Mouse (Mus musculus) forebrain, embryonic 16.5 days (tissue): ENCODE data around the gene Tia1. TPM values are rescaled to one million over a fixed set of nuclear protein-coding genes. Genes with fewer than 3 reads are reported as not detected.
"Not testable (repeated sequence)": the region's sequence is repeated elsewhere in the genome, so short reads cannot be mapped to it uniquely, and the experiment has no call there.

Source experiments
- ATAC-seq: fragments of 200-750 bp; cut with Nextera tagmentation; 2 replicates; pipeline ENCODE4 v1.8.0; 2017; ENCODE audit warnings: mild to moderate bottlenecking, moderate library complexity
- H3K27ac ChIP-seq: fragments of 300-500 bp; sonication (generic); 2 replicates; pipeline ENCODE4 v1.5.1; 2014; ENCODE audit warnings: low read length, control low read depth
- H3K27me3 ChIP-seq: fragments of 300-500 bp; sonication (generic); replicated peaks from 2 replicates; pipeline ENCODE4 v1.6.1; 2014; ENCODE audit warnings: low read length; ENCODE audit not compliant: control insufficient read depth, insufficient read depth
- H3K36me3 ChIP-seq: fragments of 300-500 bp; sonication (generic); 2 replicates; pipeline ENCODE4 v1.6.1; 2014; ENCODE audit not compliant: control insufficient read depth, insufficient read depth
- H3K4me1 ChIP-seq: fragments of 300-500 bp; sonication (generic); replicated peaks from 2 replicates; pipeline ENCODE4 v1.6.1; 2014; ENCODE audit warnings: low read length; ENCODE audit not compliant: control insufficient read depth, insufficient read depth
- H3K4me2 ChIP-seq: fragments of 300-500 bp; sonication (generic); 2 replicates; pipeline ENCODE4 v1.6.1; 2014; ENCODE audit warnings: mild to moderate bottlenecking, low read length, control low read depth
- H3K4me3 ChIP-seq: fragments of 300-500 bp; sonication (generic); replicated peaks from 2 replicates; pipeline ENCODE4 v1.5.1; 2014; ENCODE audit warnings: mild to moderate bottlenecking, low read length, control low read depth
- H3K9ac ChIP-seq: fragments of 300-500 bp; sonication (generic); replicated peaks from 2 replicates; pipeline ENCODE4 v1.6.1; 2014; ENCODE audit warnings: low read depth, low read length, control low read depth
- H3K9me3 ChIP-seq: fragments of 300-500 bp; sonication (generic); 2 replicates; pipeline ENCODE4 v1.6.1; 2016; ENCODE audit warnings: low read length; ENCODE audit not compliant: control insufficient read depth
- WGBS: fragments of 180-500 bp; shearing (Covaris S2); extraction: QIAGEN DNeasy Blood & Tissue Kit; methylation state at CpG from one replicate; pipeline ENCODE4 v1.1.7; 2014; 5-methylcytosine and 5-hydroxymethylcytosine counted together
- polyA plus RNA-seq: library from polyadenylated mRNA; unstranded; fragments of >200 nt; fragmentation: Nextera tagmentation; extraction: Ambion mirVana; gene quantifications from 2 replicates; pipeline ENCODE4 v1.2.1, GENCODE M21; 2015

The Tia1 gene
- polyA plus RNA-seq, 1 experiment from 2014 or later: 414 TPM

DNA sequence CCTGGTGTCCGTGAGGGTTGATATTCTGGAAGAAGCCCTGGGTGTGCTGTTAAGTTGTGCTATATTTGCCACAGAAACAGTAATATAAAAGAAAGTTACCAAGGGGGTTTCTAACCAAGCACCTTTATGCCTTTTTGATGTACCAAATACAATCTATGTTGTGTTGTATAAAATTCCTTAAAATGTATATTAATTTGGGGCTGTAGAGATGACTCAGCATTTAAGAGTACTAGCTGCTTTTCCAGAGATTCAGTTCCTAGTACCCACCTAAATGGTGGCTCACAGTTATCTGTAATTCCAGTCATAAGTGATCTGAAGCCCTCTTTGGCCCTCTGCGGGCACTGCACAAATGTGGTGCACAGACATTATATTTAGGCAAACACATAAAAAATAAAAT, 37.2 kb upstream of the Tia1 start:
- 54% methylated on average over 2 of the region's 2 CpGs for WGBS

DNA sequence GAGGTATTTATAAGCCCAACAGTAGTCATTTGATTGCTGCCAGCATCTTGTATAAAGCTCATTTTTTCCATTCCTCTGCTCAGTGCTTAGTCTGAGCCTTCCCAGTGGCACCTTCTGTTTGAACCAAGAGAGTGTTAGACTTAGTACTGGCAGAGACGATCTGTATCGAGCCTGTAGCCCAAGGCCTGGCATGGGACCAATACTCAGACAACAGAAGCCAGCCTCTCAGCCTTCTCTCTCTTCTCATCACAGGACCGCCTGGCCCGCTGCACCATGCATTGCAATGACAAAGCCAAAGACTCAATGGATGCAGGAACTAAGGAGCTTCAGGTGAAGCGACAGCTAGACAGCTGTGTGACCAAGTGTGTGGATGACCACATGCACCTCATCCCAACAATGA, 35.5 kb upstream of the Tia1 start:
- no peak overlapping the region for H3K27ac ChIP-seq
- peaks cover 34% of the 10 kb centered on the region for H3K4me1 ChIP-seq
- WGBS: 67% methylated on average over 5 of the region's 5 CpGs
- H3K9me3 ChIP-seq: no peaks in the 10 kb centered on the region
- no peak overlapping the region for H3K4me3 ChIP-seq
- no peak overlapping the region for H3K9ac ChIP-seq
- H3K27me3 ChIP-seq: no peaks in the 10 kb centered on the region
- no peak for ATAC-seq
- no peaks in the 10 kb centered on the region for H3K36me3 ChIP-seq
- no peak overlapping the region for H3K4me2 ChIP-seq

More for the DNA sequence above, 37.2 kb upstream of the Tia1 start:
- H3K4me2 ChIP-seq: peak overlapping the region; percentile 89
- H3K9me3 ChIP-seq: no peaks in the 10 kb centered on the region
- peak overlapping the region; percentile 70; the same call in 1 of the 2 replicates for H3K4me3 ChIP-seq
- H3K9ac ChIP-seq: no peak overlapping the region
- no peak overlapping the region for H3K27ac ChIP-seq
- H3K4me1 ChIP-seq: peaks cover 22% of the 10 kb centered on the region
- H3K36me3 ChIP-seq: no peaks in the 10 kb centered on the region
- ATAC-seq: no peak
- H3K27me3 ChIP-seq: no peaks in the 10 kb centered on the region

DNA sequence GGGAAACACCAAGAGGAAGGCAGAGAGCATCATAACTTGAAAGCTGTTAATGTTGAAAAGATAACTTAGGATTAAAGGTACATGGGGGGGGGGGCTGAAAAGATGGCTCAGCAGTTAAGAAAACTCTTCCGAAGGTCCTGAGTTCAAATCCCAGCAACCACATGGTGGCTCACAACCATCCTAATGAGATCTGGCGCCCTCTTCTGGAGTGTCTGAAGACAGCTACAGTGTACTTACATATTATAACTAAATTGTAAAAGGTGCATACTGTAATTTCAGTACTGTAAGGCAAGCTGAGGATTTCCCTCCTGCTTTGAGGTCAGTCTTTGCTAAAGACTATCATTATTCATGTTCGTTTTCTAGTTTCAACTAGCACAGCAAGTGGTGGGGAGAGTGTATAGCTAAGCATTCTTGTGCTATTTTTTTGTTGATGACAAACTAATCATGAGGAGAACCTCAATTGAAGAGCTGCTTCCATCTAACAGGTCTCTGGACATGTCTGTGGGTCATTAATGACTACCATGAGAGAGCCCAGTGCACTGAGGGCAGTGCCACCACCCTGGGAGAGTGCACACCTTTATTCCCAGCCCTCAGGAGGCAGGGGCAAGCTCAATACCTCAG, 33.8 kb upstream of the Tia1 start:
- Histone ChIP-seq H3K9me3 (no peaks in the 10 kb centered on the region), H3K4me3 (no peak overlapping the region), H3K36me3 (no peaks in the 10 kb centered on the region), H3K4me2 (peak overlapping the region; percentile 92), H3K4me1 (peaks cover 31% of the 10 kb centered on the region), H3K9ac (peak overlapping the region; percentile 56), H3K27ac (peak overlapping the region; percentile 98), H3K27me3 (no peaks in the 10 kb centered on the region)
- ATAC-seq: no peak
- WGBS: 63% methylated on average over 3 of the region's 3 CpGs

DNA sequence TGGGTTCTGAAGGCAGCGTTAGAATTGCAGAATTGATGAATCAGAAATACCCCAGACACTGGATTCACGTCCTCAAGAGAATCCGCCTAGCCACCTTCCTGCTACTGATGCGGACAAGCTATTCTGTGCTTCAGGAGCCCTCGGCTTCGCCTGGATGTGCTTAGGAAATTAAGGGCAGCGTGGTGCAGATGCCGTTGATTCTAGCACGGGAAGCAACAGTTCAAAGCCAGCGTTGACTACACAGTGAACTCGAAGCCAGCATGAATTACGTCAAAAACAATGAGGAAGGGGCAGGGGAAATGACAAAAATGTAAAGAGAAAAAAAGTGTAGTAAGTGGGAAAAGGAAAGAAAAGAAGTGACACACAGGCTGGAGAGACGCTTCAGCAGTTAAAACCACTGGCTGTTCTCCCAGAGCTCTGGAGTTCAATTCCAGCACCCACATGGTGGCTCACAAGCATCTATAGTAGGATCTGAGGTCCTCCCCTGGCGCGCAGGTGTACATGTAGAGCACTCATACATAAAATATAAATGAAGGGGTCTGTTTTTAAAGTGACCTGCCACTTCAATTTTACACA, 33.2 kb upstream of the Tia1 start, which contains the start of gene Snrpg:
TSS of gene Snrpg (plus strand) at position 541 of the 576 bp plus-strand sequence.
- Histone ChIP-seq H3K4me1 (peaks cover 30% of the 10 kb centered on the region), H3K9ac (peak within 1 kb of the TSS; percentile 56), H3K27me3 (no peaks in the 10 kb centered on the region), H3K36me3 (no peaks in the 10 kb centered on the region), H3K9me3 (no peaks in the 10 kb centered on the region), H3K27ac (peak within 1 kb of the TSS; percentile 98), H3K4me3 (peak within 1 kb of the TSS; percentile 57), H3K4me2 (peak within 1 kb of the TSS; percentile 92)
- WGBS: 16% methylated on average over 15 of the region's 15 CpGs
- ATAC-seq: peak; percentile 5

DNA sequence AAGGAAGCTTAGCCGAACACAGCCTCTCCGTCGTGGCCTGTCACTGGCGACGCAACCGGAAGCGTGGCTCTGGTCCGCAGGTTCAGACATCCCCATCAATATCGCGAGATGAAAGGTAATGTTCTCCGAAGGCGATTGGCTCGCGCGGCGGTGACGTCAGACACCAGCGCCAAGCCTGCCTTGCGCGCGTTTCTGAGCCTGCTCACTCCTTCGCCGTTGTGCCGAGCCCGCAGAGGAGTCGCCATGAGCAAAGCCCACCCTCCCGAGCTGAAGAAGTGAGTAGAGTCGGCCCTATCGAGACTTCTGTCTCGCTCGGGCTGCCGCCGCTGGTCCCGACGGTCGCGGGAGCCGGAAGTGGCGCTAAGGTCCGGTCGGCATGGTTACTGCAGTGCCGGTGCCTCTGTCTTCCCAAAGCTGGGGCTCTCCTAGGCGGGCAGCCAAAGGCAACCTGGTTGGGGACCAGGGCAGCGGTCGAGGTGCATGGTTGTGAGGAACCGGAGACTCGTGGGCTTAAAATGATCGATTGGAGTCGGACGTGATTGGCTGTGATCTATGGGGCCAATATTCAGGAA, 32.6 kb upstream of the Tia1 start:
- under 1% methylated on average over 50 of the region's 50 CpGs for WGBS
- no peaks in the 10 kb centered on the region for H3K9me3 ChIP-seq
- peak overlapping the region; percentile 57 for H3K4me3 ChIP-seq
- H3K4me1 ChIP-seq: peaks cover 24% of the 10 kb centered on the region
- H3K36me3 ChIP-seq: no peaks in the 10 kb centered on the region
- H3K4me2 ChIP-seq: peak overlapping the region; percentile 92
- H3K27ac ChIP-seq: peak overlapping the region; percentile 98
- H3K9ac ChIP-seq: peak overlapping the region; percentile 56
- ATAC-seq: peak; percentile 98
- H3K27me3 ChIP-seq: no peaks in the 10 kb centered on the region

DNA sequence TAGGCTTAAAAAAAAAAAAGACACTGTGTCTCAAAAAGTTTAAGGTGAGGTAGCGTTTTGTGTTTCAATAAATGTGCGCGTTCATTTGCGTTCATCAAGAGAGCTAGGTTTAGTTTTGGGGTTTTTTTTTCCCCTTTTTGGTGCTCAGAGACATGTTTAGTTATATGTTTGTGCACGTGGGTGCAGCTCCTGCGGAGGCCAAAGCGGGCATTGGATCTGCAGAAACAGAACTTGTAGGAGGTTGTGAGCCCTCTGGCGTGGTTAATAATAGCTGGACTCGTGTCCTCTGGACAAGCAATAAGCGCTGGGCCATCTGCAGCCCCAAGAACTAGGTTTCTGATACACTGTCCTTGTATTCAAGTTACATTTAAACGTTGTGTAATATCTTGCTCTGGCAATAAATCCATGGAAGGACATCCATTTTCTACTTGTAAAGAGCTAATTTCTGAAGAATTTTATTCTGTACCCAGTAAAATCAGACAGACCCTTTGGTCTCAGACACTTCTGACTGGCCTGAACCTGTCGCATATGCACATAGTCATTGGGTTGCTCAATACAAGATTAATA, 32.0 kb upstream of the Tia1 start:
- Histone ChIP-seq H3K27me3 (no peaks in the 10 kb centered on the region), H3K27ac (no peak overlapping the region; the same call in 1 of the 2 replicates), H3K4me3 (peak overlapping the region; percentile 57), H3K4me2 (peak overlapping the region; percentile 84), H3K9ac (peak overlapping the region; percentile 56), H3K9me3 (no peaks in the 10 kb centered on the region), H3K4me1 (peaks cover 21% of the 10 kb centered on the region), H3K36me3 (peaks cover 5% of the 10 kb centered on the region)
- no peak for ATAC-seq
- WGBS: 4% methylated on average over 12 of the region's 12 CpGs

DNA sequence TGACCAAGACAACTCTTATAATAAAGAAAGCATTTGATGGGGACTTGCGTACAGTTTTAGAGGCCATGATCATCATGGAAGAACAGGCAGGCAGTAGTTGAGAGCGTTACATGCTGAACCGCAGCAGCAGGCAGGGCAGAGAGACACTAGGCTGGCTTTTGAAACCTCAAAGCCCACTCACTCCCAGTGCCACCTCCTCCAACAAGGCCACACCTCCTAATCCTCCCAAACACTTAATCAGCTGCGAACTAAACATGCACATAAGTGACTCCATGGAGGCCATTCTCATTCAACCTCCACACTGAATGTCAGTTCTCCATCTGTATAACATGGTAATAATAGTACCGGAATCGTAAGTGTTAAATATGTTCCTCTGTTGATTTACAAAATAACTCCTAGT, 30.5 kb upstream of the Tia1 start:
- Histone ChIP-seq H3K4me1 (peaks cover 21% of the 10 kb centered on the region), H3K4me3 (no peak overlapping the region), H3K9me3 (no peaks in the 10 kb centered on the region), H3K27me3 (no peaks in the 10 kb centered on the region), H3K4me2 (no peak overlapping the region), H3K27ac (no peak overlapping the region), H3K36me3 (peaks cover 19% of the 10 kb centered on the region), H3K9ac (no peak overlapping the region)
- no peak for ATAC-seq
- WGBS: 89% methylated on average over 6 of the region's 6 CpGs

DNA sequence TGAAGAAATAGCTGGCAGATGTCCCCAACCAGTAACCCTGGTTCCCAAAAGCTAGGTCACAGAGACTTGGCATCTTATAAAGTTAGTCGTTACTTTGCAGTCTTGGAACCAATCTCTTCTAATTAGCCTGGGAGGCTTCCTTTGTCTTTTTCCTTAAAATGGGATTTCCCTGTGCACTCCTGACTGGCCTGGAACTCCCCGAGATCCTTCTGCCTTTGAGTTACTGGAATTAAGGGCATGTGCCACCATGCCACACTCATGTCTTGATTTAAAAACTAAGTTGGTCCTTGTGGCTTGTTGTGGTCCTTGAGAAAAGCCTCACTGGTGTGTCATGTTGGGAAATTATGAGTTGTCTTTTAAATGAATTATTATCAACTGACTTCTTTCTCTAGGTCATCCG, 25.7 kb upstream of the Tia1 start:
- WGBS: 65% methylated on average over 3 of the region's 3 CpGs

DNA sequence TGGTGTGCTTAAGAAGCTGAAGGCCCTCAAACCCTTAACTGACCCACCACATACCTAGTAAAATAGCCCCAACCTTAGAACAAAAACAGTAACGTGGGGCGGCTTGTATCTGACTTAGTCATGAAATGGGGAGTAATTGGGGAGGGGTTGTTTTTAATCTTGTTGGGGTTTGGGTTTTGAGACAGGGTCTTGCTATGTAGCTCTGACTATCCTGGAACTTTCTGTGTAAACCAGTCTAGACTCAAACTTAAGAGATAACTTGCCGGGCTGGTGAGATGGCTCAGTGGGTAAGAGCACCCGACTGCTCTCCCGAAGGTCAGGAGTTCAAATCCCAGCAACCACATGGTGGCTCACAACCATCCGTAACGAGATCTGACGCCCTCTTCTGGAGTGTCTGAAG, 23.9 kb upstream of the Tia1 start:
- H3K9ac ChIP-seq, H3K27me3 ChIP-seq, H3K9me3 ChIP-seq, H3K4me1 ChIP-seq, ATAC-seq, H3K27ac ChIP-seq, H3K4me2 ChIP-seq, H3K4me3 ChIP-seq: not testable (repeated sequence)
- peaks cover 28% of the 10 kb centered on the region for H3K36me3 ChIP-seq
- 84% methylated on average over 5 of the region's 8 CpGs for WGBS

More for the DNA sequence above, 25.7 kb upstream of the Tia1 start:
- Histone ChIP-seq H3K9me3 (no peaks in the 10 kb centered on the region), H3K27ac (no peak overlapping the region), H3K9ac (no peak overlapping the region), H3K4me2 (no peak overlapping the region), H3K36me3 (peaks cover 25% of the 10 kb centered on the region), H3K27me3 (no peaks in the 10 kb centered on the region), H3K4me1 (0 out of 2 replicates have a peak, but pooled peaks cover 2% of the 10 kb centered on the region), H3K4me3 (no peak overlapping the region)
- no peak for ATAC-seq
